Mouse (Mus musculus) cerebellum, adult (tissue): ENCODE data around the gene Ate1.
"Not testable (repeated sequence)": the region's sequence is repeated elsewhere in the genome, so short reads cannot be mapped to it uniquely, and the experiment has no call there.

Source experiments
- ATAC-seq: cut with Nextera tagmentation; 2 replicates; pipeline ENCODE4 v1.9.2; 2017; ENCODE audit warnings: mild to moderate bottlenecking, moderate library complexity, mixed read lengths; ENCODE audit not compliant: insufficient number of reproducible peaks, low FRiP score, low TSS enrichment

Gene Ate1

GRCm38 (mm10) chr7:130520049-130520425, at the start of gene Ate1:
Ate1 (minus strand) TSS chr7:130520369.
- ATAC-seq = no peak

GRCm38 (mm10) chr7:130568783-130569436, 48.7 kb upstream of the Ate1 start:
- ATAC-seq = no peak

- no peak for ATAC-seq
These were observed 44.4 kb upstream of the Ate1 start for GRCm38 (mm10) chr7:130564596-130564995.

GRCm38 (mm10) chr7:130563880-130564279, 43.7 kb upstream of the Ate1 start:
- ATAC-seq = no peak

GRCm38 (mm10) chr7:130563276-130563675, 43.1 kb upstream of the Ate1 start:
- no peak for ATAC-seq

- no peak for ATAC-seq
These were observed 40.8 kb upstream of the Ate1 start for GRCm38 (mm10) chr7:130560933-130561332.

GRCm38 (mm10) chr7:130558592-130558991, 38.4 kb upstream of the Ate1 start:
- no peak for ATAC-seq

- no peak for ATAC-seq
These were observed 35.4 kb upstream of the Ate1 start for GRCm38 (mm10) chr7:130555597-130555996.

- ATAC-seq = peak; percentile 33; the same call in 1 of the 2 replicates
These were observed 33.2 kb upstream of the Ate1 start for GRCm38 (mm10) chr7:130553321-130553720.

GRCm38 (mm10) chr7:130552780-130553179, 32.6 kb upstream of the Ate1 start:
- ATAC-seq = peak; percentile 60; the same call in 1 of the 2 replicates

- ATAC-seq = no peak
These were observed 27.5 kb upstream of the Ate1 start for GRCm38 (mm10) chr7:130547635-130548175.

GRCm38 (mm10) chr7:130546791-130547484, 26.8 kb upstream of the Ate1 start:
- ATAC-seq = peak; percentile 91

GRCm38 (mm10) chr7:130546421-130546790, 26.2 kb upstream of the Ate1 start:
- ATAC-seq = no peak

- no peak for ATAC-seq
These were observed 25.7 kb upstream of the Ate1 start for GRCm38 (mm10) chr7:130545893-130546292.

- no peak for ATAC-seq
These were observed 25.2 kb upstream of the Ate1 start for GRCm38 (mm10) chr7:130545401-130545800.

GRCm38 (mm10) chr7:130543181-130543580, 23.0 kb upstream of the Ate1 start:
- no peak for ATAC-seq

GRCm38 (mm10) chr7:130540176-130540575, 20.0 kb upstream of the Ate1 start:
- no peak for ATAC-seq

GRCm38 (mm10) chr7:130537068-130537467, 16.9 kb upstream of the Ate1 start:
- ATAC-seq = no peak

- ATAC-seq = no peak
These were observed 15.0 kb upstream of the Ate1 start for GRCm38 (mm10) chr7:130535174-130535573.

GRCm38 (mm10) chr7:130533316-130534260, 13.4 kb upstream of the Ate1 start:
- ATAC-seq = peak; percentile 90

GRCm38 (mm10) chr7:130531138-130531537, 11.0 kb upstream of the Ate1 start:
- ATAC-seq = not testable (repeated sequence)
